Mouse (Mus musculus): ENCODE results near the gene Glod4. TPM values are rescaled to one million over a fixed set of nuclear protein-coding genes. Genes with fewer than 3 reads are reported as not detected.

Gene Glod4
- polyA plus RNA-seq, 1 experiment from 2014 or later, result 123 TPM

- Histone ChIP-seq H3K4me1 (ENCODE audit: control insufficient read depth, insufficient read depth, low read length) (no peaks in the 10 kb centered on the region), H3K4me2 (ENCODE audit: low read length) (no peak overlapping the region), H3K27me3 (ENCODE audit: control insufficient read depth, insufficient read depth, low read depth, low read length) (no peaks in the 10 kb centered on the region), H3K4me3 (ENCODE audit: low read depth, low read length) (no peak overlapping the region), H3K27ac (ENCODE audit: low read length) (no peak overlapping the region), H3K9ac (ENCODE audit: low read depth, low read length) (no peak overlapping the region), H3K9me3 (replicated peaks; ENCODE audit: control insufficient read depth, low read length, poor library complexity, severe bottlenecking) (no peaks in the 10 kb centered on the region), H3K36me3 (ENCODE audit: control insufficient read depth, insufficient read depth, low read length) (peaks cover 4% of the 10 kb centered on the region; the same call in 1 of the 2 replicates)
- WGBS, result 71% methylated on average over 11 of the region's 11 CpGs
- no peak for ATAC-seq
These were observed 169.0 kb downstream of the Glod4 start for GRCm38 (mm10) chr11:76074296-76075093.

Other genes starting within 250 kb of the Glod4 start
- gene 1700016K19Rik, start 243.8 kb downstream of the Glod4 start, polyA plus RNA-seq (2015; fragmentation: Nextera tagmentation; extraction: Ambion mirVana), result 6.0 and 7.0 TPM in 2 replicates
- gene Rflnb, start 215.9 kb downstream of the Glod4 start, polyA plus RNA-seq (2015; fragmentation: Nextera tagmentation; extraction: Ambion mirVana), result 12.7 and 13.5 TPM in 2 replicates
- 70.9 and 72.3 TPM in 2 replicates for gene Vps53, start 64.1 kb downstream of the Glod4 start, polyA plus RNA-seq (2015; fragmentation: Nextera tagmentation; extraction: Ambion mirVana)
- 26.9 and 27.5 TPM in 2 replicates for gene Fam57a, start 64.1 kb downstream of the Glod4 start, polyA plus RNA-seq (2015; fragmentation: Nextera tagmentation; extraction: Ambion mirVana)
- 0.40 and 1.0 TPM in 2 replicates for gene Dbil5, start 26.1 kb downstream of the Glod4 start, polyA plus RNA-seq (2015; fragmentation: Nextera tagmentation; extraction: Ambion mirVana)
- gene Gemin4, start 26.1 kb downstream of the Glod4 start, polyA plus RNA-seq (2015; fragmentation: Nextera tagmentation; extraction: Ambion mirVana), result 13.8 and 15.4 TPM in 2 replicates
- gene Mrm3, start within 50 bp of the Glod4 start, polyA plus RNA-seq (2015; fragmentation: Nextera tagmentation; extraction: Ambion mirVana), result 25.4 and 26.5 TPM in 2 replicates
- gene Nxn, start 155.4 kb upstream of the Glod4 start, polyA plus RNA-seq (2015; fragmentation: Nextera tagmentation; extraction: Ambion mirVana), result 16.3 and 17.4 TPM in 2 replicates
- 95.9 and 105 TPM in 2 replicates for gene Timm22, start 163.2 kb upstream of the Glod4 start, polyA plus RNA-seq (2015; fragmentation: Nextera tagmentation; extraction: Ambion mirVana)